Mouse (Mus musculus) stomach, postnatal 0 days (tissue): Measurements from ENCODE around the gene Nr1d1.

Experiments
- CTCF ChIP-seq: IDR thresholded peaks from 2 replicates; pipeline ENCODE4 v1.5.1; 2016; ENCODE audit warnings: antibody characterized with exemption, low read depth, mild to moderate bottlenecking, moderate library complexity
- EP300 ChIP-seq: optimal IDR thresholded peaks from 2 replicates; pipeline ENCODE3; 2016; ENCODE audit warnings: antibody characterized with exemption

DNA sequence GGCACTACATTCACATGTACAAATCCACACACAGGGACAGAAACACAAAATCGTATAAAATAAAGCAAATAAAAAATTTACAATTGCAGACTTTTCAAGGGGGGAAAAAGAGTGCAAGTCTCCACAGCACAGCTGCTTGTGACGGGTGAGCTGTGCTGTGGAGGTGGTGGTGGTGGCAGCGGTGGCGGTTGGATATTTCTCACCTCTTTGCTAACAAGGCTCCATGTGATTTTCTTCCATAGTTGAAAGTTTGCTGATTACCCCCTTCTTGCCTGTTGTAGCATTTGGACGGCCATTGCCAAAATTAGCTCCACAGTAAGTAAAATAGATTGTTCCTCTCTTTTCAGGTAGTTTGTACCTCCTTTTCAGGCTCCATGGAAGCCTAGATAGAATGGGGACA lies 29.5 kb upstream of the Nr1d1 start, which contains the start of gene Casc3:
- TF ChIP-seq CTCF (no peak), EP300 (no peak)
